ENCODE assay signal across 16 mouse cellular contexts in the genomic region with DNA sequence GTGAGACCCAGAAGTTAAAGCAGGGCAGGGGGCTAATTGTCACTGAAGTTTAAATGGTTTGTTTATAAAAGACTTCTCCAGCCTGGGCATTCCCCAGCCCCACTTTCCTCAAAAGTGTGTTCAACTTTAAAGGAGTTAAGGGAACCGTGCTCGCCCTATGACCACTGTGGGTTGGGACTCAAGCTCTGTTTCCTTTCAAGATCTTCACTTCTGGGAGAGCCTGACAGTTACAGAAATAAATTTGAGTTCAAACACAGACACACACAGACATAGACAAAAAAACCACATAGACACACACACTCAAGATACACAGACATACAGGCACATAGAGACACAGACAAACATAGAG.
DNase-seq lines count a peak whose midpoint lies in the region; ATAC-seq and TF ChIP-seq lines count a peak whose summit lies in the region.
"Had no signal": no experiment of that assay in that cellular context is flagged by ENCODE, and none has a peak within 500 bp of the region (broad histone marks: within the 10 kb centered on the region; RNA-seq: fewer than 3 reads in every experiment).

No protein-coding gene starts in this region.

- peak overlapping the region; percentile 57; the same call in 1 of the 2 replicates for H3K27ac ChIP-seq in gastrocnemius, adult 2 months
- H3K27ac ChIP-seq in kidney, embryonic 16.5 days (ENCODE audit: low read length), result peak overlapping the region; percentile 93
- peak overlapping the region; percentile 77 for H3K27ac ChIP-seq in embryonic facial prominence, embryonic 15.5 days (replicated peaks)
- H3K27ac ChIP-seq in limb, embryonic 15.5 days, result peak overlapping the region; percentile 55
- H3K27ac ChIP-seq: hindbrain, postnatal 0 days; midbrain, embryonic 12.5 days had no signal

- H3K4me3 ChIP-seq in gastrocnemius, adult 2 months, result peak overlapping the region; percentile 22
- no peak overlapping the region for H3K4me3 ChIP-seq in kidney, embryonic 16.5 days (ENCODE audit: low read length)
- no peak overlapping the region for H3K4me3 ChIP-seq in embryonic facial prominence, embryonic 15.5 days (replicated peaks)
- H3K4me3 ChIP-seq in limb, embryonic 15.5 days, result no peak overlapping the region
- H3K4me3 ChIP-seq: erythroblast, embryonic 14.5 days; midbrain, embryonic 12.5 days had no signal

- H3K27me3 ChIP-seq in kidney, embryonic 16.5 days (ENCODE audit: insufficient read depth, low read length), result no peaks in the 10 kb centered on the region
- no peaks in the 10 kb centered on the region for H3K27me3 ChIP-seq in embryonic facial prominence, embryonic 15.5 days
- no peaks in the 10 kb centered on the region for H3K27me3 ChIP-seq in limb, embryonic 15.5 days
- H3K27me3 ChIP-seq: midbrain, embryonic 12.5 days had no signal

- DNase-seq in gastrocnemius, adult 2 months, result no peak
- no peak for DNase-seq in gastrocnemius, postnatal 36 days
- no peak for DNase-seq in kidney, adult 18-20 months
- no peak for DNase-seq in urinary bladder, adult 2 months (ENCODE audit: low spot score)
- DNase-seq in urinary bladder, adult 18-20 months (ENCODE audit: low spot score in 2 of 2), result no peak
- DNase-seq: adrenal gland, postnatal 14 days; cerebellum, postnatal 14 days; lung, adult 18-20 months; spleen, adult 18-20 months; thymus, adult 2 months had no signal

- no peak; the same call in 1 of the 2 replicates for ATAC-seq in kidney, embryonic 16.5 days (ENCODE audit: low FRiP score, low TSS enrichment)
- no peak for ATAC-seq in embryonic facial prominence, embryonic 15.5 days (ENCODE audit: insufficient number of reproducible peaks, low FRiP score, low TSS enrichment, low read depth)
- ATAC-seq in limb, embryonic 15.5 days (ENCODE audit: insufficient number of reproducible peaks, low FRiP score, low TSS enrichment, low read depth), result no peak
- ATAC-seq: hindbrain, postnatal 0 days had no signal

- peaks cover 11% of the 10 kb centered on the region for H3K4me1 ChIP-seq in kidney, embryonic 16.5 days (ENCODE audit: insufficient read depth, low read length)
- peaks cover 16% of the 10 kb centered on the region for H3K4me1 ChIP-seq in embryonic facial prominence, embryonic 15.5 days
- peaks cover 12% of the 10 kb centered on the region for H3K4me1 ChIP-seq in limb, embryonic 15.5 days

- WGBS in kidney, embryonic 16.5 days, result 73% methylated on average over 2 of the region's 2 CpGs
- WGBS in embryonic facial prominence, embryonic 15.5 days, result 42% methylated on average over 2 of the region's 2 CpGs
- WGBS in limb, embryonic 15.5 days, result 33% methylated on average over 2 of the region's 2 CpGs

- H3K9ac ChIP-seq in kidney, embryonic 16.5 days (replicated peaks; ENCODE audit: low read length), result no peak overlapping the region
- H3K9ac ChIP-seq in embryonic facial prominence, embryonic 15.5 days, result no peak overlapping the region
- H3K9ac ChIP-seq in limb, embryonic 15.5 days, result no peak overlapping the region
- H3K9ac ChIP-seq: midbrain, embryonic 12.5 days had no signal

- intact Hi-C loops in gastrocnemius, adult 2 months (cut with DNase I), result no loop called here
- intact Hi-C loops in gastrocnemius, postnatal 36 days (cut with DNase I), result no loop called here

- H3K9me3 ChIP-seq in kidney, embryonic 16.5 days (ENCODE audit: low read length), result no peaks in the 10 kb centered on the region
- H3K9me3 ChIP-seq in embryonic facial prominence, embryonic 15.5 days (replicated peaks), result no peaks in the 10 kb centered on the region
- H3K9me3 ChIP-seq in limb, embryonic 15.5 days, result no peaks in the 10 kb centered on the region
- H3K9me3 ChIP-seq: midbrain, embryonic 12.5 days had no signal

- H3K36me3 ChIP-seq in kidney, embryonic 16.5 days (ENCODE audit: insufficient read depth, low read length), result no peaks in the 10 kb centered on the region
- H3K36me3 ChIP-seq in embryonic facial prominence, embryonic 15.5 days, result no peaks in the 10 kb centered on the region
- H3K36me3 ChIP-seq in limb, embryonic 15.5 days, result no peaks in the 10 kb centered on the region
- H3K36me3 ChIP-seq: midbrain, embryonic 12.5 days had no signal

- H3K4me2 ChIP-seq in kidney, embryonic 16.5 days (replicated peaks; ENCODE audit: low read depth, low read length), result no peak overlapping the region; the same call in 1 of the 2 replicates
- peak overlapping the region; percentile 17; the same call in 1 of the 2 replicates for H3K4me2 ChIP-seq in embryonic facial prominence, embryonic 15.5 days (replicated peaks)
- H3K4me2 ChIP-seq in limb, embryonic 15.5 days, result 0 out of 2 replicates have a peak overlapping the region, but pooled peaks have one; percentile 2
- H3K4me2 ChIP-seq: midbrain, embryonic 12.5 days had no signal

- no peak for TF ChIP-seq CTCF in gastrocnemius, adult 2 months (IDR thresholded peaks at IDR 0.05)
